10 mouse cellular contexts compared by ENCODE assay signal in genomic region chr16:38368336-38368735, GRCm38 (mm10). TPM values are rescaled to one million over a fixed set of nuclear protein-coding genes. Genes with fewer than 3 reads are reported as not detected.
DNase-seq lines count a peak whose midpoint lies in the region; ATAC-seq lines count a peak whose summit lies in the region.
"Had no signal": no experiment of that assay in that cellular context is flagged by ENCODE, and none has a peak within 500 bp of the region (broad histone marks: within the 10 kb centered on the region; RNA-seq: fewer than 3 reads in every experiment).

No protein-coding gene starts in this region.

- H3K4me3 ChIP-seq in embryonic facial prominence, embryonic 15.5 days (replicated peaks): no peak overlapping the region
- H3K4me3 ChIP-seq in forebrain, embryonic 16.5 days (replicated peaks; ENCODE audit: low read length): no peak overlapping the region
- H3K4me3 ChIP-seq: midbrain, embryonic 12.5 days had no signal

- H3K9me3 ChIP-seq in embryonic facial prominence, embryonic 15.5 days (replicated peaks): no peaks in the 10 kb centered on the region
- no peaks in the 10 kb centered on the region for H3K9me3 ChIP-seq in forebrain, embryonic 16.5 days (ENCODE audit: control insufficient read depth, low read length)
- H3K9me3 ChIP-seq: midbrain, embryonic 12.5 days had no signal

- H3K9ac ChIP-seq in embryonic facial prominence, embryonic 15.5 days: no peak overlapping the region
- no peak overlapping the region for H3K9ac ChIP-seq in forebrain, embryonic 16.5 days (replicated peaks; ENCODE audit: low read depth, low read length)
- H3K9ac ChIP-seq: midbrain, embryonic 12.5 days had no signal

- DNase-seq in cerebellum, adult 11-12 months: no peak
- peak; percentile 95 for DNase-seq in 3T3-L1 (ENCODE audit: low read depth, low spot score)
- DNase-seq in layer of hippocampus, adult 9-11 months: peak; percentile 76
- peak; percentile 92 for DNase-seq in telencephalon, adult 2 months (ENCODE audit: low read depth, low spot score)

- H3K4me1 ChIP-seq in embryonic facial prominence, embryonic 15.5 days: no peaks in the 10 kb centered on the region
- H3K4me1 ChIP-seq in forebrain, embryonic 16.5 days (replicated peaks; ENCODE audit: control insufficient read depth, insufficient read depth, low read length): no peaks in the 10 kb centered on the region
- H3K4me1 ChIP-seq: midbrain, embryonic 12.5 days had no signal

- H3K27ac ChIP-seq in embryonic facial prominence, embryonic 15.5 days (replicated peaks): no peak overlapping the region
- no peak overlapping the region for H3K27ac ChIP-seq in forebrain, embryonic 16.5 days (ENCODE audit: low read length)
- H3K27ac ChIP-seq: midbrain, embryonic 12.5 days had no signal

- H3K4me2 ChIP-seq in embryonic facial prominence, embryonic 15.5 days (replicated peaks): no peak overlapping the region
- no peak overlapping the region for H3K4me2 ChIP-seq in forebrain, embryonic 16.5 days (ENCODE audit: low read length)
- H3K4me2 ChIP-seq: midbrain, embryonic 12.5 days had no signal

- no peaks in the 10 kb centered on the region for H3K27me3 ChIP-seq in embryonic facial prominence, embryonic 15.5 days
- H3K27me3 ChIP-seq in forebrain, embryonic 16.5 days (replicated peaks; ENCODE audit: control insufficient read depth, insufficient read depth, low read length): no peaks in the 10 kb centered on the region
- H3K27me3 ChIP-seq: CH12.LX; midbrain, embryonic 12.5 days had no signal

- ATAC-seq in cerebellum, adult (ENCODE audit: insufficient number of reproducible peaks, low FRiP score, low TSS enrichment): peak; percentile 74; the same call in 1 of the 2 replicates
- peak; percentile 49; the same call in 1 of the 2 replicates for ATAC-seq in embryonic facial prominence, embryonic 15.5 days (ENCODE audit: insufficient number of reproducible peaks, low FRiP score, low TSS enrichment, low read depth)
- ATAC-seq in forebrain, embryonic 16.5 days: no peak
- ATAC-seq in inflammation-experienced regulatory T-cells, adult 6 months: no peak

- 44% methylated on average over 10 of the region's 10 CpGs for WGBS in embryonic facial prominence, embryonic 15.5 days
- 42% methylated on average over 10 of the region's 10 CpGs for WGBS in forebrain, embryonic 16.5 days

- H3K36me3 ChIP-seq in embryonic facial prominence, embryonic 15.5 days: no peaks in the 10 kb centered on the region
- no peaks in the 10 kb centered on the region for H3K36me3 ChIP-seq in forebrain, embryonic 16.5 days (ENCODE audit: control insufficient read depth, insufficient read depth)
- H3K36me3 ChIP-seq: midbrain, embryonic 12.5 days had no signal

RNA-seq across cellular contexts. Expression of gene Popdc2, which starts 6.3 kb away (rescaled TPM):
- polyA plus RNA-seq in embryonic facial prominence, embryonic 15.5 days (2015; fragmentation: Nextera tagmentation; extraction: Ambion mirVana): 5.2 and 9.7 TPM in 2 replicates
- polyA plus RNA-seq in forebrain, embryonic 16.5 days (2015; fragmentation: Nextera tagmentation; extraction: Ambion mirVana): 0.31 and 0.51 TPM in 2 replicates
- 10 to 100 TPM in 1 of 3 experiments, 1 to 10 TPM in 1, under 1 TPM in 1; 0.95 to 10.3 (median 2.3) TPM for polyA plus RNA-seq in inflammation-experienced regulatory T-cells, adult 6 months (2017; shearing (Covaris generic))

RNA-seq across cellular contexts. Expression of gene Gm21987, which starts 21.5 kb away (rescaled TPM):
- not detected in 2 replicates for polyA plus RNA-seq in embryonic facial prominence, embryonic 15.5 days (2015; fragmentation: Nextera tagmentation; extraction: Ambion mirVana)
- not detected in 2 replicates for polyA plus RNA-seq in forebrain, embryonic 16.5 days (2015; fragmentation: Nextera tagmentation; extraction: Ambion mirVana)
- not detected for polyA plus RNA-seq in inflammation-experienced regulatory T-cells, adult 6 months (2017; shearing (Covaris generic))
- polyA plus RNA-seq: midbrain, embryonic 12.5 days had no signal

RNA-seq across cellular contexts. Expression of gene Cox17, which starts 21.5 kb away (rescaled TPM):
- polyA plus RNA-seq in embryonic facial prominence, embryonic 15.5 days (2015; fragmentation: Nextera tagmentation; extraction: Ambion mirVana): 122 and 124 TPM in 2 replicates
- polyA plus RNA-seq in forebrain, embryonic 16.5 days (2015; fragmentation: Nextera tagmentation; extraction: Ambion mirVana): 85.4 and 88.6 TPM in 2 replicates
- polyA plus RNA-seq in inflammation-experienced regulatory T-cells, adult 6 months (2017; shearing (Covaris generic)): 100 to 1,000 TPM; 213 to 395 (median 300) TPM

RNA-seq across cellular contexts. Expression of gene Maats1, which starts 26.4 kb away (rescaled TPM):
- polyA plus RNA-seq in embryonic facial prominence, embryonic 15.5 days (2015; fragmentation: Nextera tagmentation; extraction: Ambion mirVana): 1.8 and 4.2 TPM in 2 replicates
- 0.43 and 0.66 TPM in 2 replicates for polyA plus RNA-seq in forebrain, embryonic 16.5 days (2015; fragmentation: Nextera tagmentation; extraction: Ambion mirVana)
- under 1 TPM in 1 of 3 experiments, not detected in 2; 0.19 TPM for polyA plus RNA-seq in inflammation-experienced regulatory T-cells, adult 6 months (2017; shearing (Covaris generic))

Comparison
In these comparisons a context has a peak if more than half of its experiments do, and no peak if none do; other contexts are left out.
1. ATAC-seq: peak in cerebellum, adult (single experiment) and embryonic facial prominence, embryonic 15.5 days (single experiment); none in forebrain, embryonic 16.5 days (single experiment) and inflammation-experienced regulatory T-cells, adult 6 months (single experiment).